Mouse (Mus musculus) small intestine, adult 2 months (tissue): ENCODE measurements at regions not wholly inside any gene's neighbourhood (a gene's known extent, or its start where the extent isn't known, plus 50 kb on each side); places are given as distances from the start of the nearest gene placed in this dataset.

Source experiments
- CTCF ChIP-seq: fragments of 200-500 bp; IDR thresholded peaks from 2 replicates; pipeline ENCODE4 v1.5.1; 2012; ENCODE audit warnings: low read depth, mild to moderate bottlenecking, control low read depth, inconsistent platforms, low read length, moderate library complexity, mixed read lengths; ENCODE audit not compliant: insufficient replicate concordance, insufficient read length; ENCODE audit errors: extremely low read depth
- POLR2A ChIP-seq: fragments of 200-500 bp; IDR thresholded peaks from 2 replicates; pipeline ENCODE4 v1.6.1; 2012; ENCODE audit warnings: low read depth, mild to moderate bottlenecking, control low read depth, inconsistent platforms, low read length, moderate library complexity

DNA sequence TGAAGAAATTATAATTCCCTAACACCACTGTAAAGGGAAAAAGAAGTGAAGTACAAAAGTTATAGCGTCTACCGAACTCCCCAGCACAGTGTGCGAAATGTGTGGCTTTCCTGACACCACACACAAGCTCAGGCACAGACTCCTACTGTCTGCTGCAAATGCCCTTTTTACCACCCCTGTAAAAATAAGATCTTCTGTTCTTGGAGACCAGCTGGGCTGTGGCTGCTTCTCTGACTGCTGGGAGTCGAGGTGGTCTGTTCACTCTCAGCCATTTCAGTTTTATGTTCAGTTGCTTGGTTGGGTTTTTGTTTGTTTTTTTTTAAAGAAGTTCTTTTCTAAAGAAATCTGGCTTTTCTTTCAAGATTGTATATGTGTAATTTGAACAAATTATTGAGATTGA is 409.5 kb downstream of the Fat4 start:
- no peak for TF ChIP-seq CTCF
- TF ChIP-seq POLR2A: no peak
